Mouse (Mus musculus): ENCODE measurements around the gene 1700003F12Rik.

Gene 1700003F12Rik

DNA sequence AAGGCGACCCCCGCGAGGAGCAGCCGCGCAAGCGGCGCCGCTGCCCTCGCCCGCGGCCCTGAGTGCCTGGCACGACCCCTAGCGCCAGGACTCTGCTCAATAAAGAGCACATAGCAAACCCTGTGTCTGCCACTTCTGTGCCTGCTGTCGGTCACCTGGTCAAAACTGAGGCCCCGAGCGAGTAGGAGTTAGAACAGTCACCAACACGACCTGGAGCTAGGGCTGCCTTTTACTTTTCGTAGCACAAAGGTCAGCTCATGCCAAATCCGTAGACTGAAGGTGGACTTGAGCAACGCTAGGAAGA lies 3.0 kb downstream of the 1700003F12Rik start:
- no peak for DNase-seq

DNA sequence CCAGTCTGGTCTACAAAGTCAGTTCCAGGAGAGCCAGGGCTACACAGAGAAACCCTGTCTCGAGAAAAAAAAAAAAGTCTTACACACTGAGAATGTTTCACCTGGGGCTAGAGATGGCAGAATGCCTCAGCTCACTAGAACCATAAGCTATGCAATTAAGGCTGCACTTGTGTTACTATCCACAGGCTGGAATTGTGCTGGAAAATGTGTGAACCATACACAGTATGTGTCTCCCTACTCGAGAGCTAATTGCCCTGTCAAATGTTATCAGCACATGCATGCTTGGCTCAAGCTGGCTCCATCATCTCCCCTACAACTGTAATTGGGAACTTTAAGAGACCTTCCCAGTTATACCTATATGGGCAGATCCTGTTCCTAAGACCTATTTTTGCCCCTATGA lies 4.1 kb downstream of the 1700003F12Rik start:
- no peak for DNase-seq

DNA sequence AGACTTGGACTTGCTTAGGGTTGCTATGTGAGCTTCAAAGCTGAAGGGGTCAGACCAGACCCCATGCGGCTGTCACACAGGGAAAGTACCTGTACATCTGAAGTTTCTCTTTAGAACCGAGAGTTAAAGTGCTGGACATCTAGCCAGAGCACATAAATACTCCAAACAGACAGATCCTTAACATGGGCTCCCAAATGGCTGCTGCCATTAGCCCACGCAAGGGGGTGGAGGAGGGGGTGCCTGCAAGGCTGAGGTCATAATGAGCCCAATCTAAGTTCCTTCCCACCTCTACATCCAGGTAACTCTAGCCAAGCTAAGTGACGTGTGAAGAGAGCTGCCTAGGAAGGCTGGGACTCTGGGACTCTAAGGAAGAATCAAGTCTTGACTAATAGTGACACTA lies 4.6 kb downstream of the 1700003F12Rik start, which contains the start of gene Actl10:
TSS of gene Actl10 (plus strand) at position 301 of the 400 bp plus-strand sequence.
- no peak for DNase-seq

- DNase-seq = no peak
Measured at GRCm38 (mm10) chr2:154551927-154552326, 5.0 kb downstream of the 1700003F12Rik start.

- DNase-seq = peak; percentile 83
Measured at GRCm38 (mm10) chr2:154552424-154552907, 5.6 kb downstream of the 1700003F12Rik start.

DNA sequence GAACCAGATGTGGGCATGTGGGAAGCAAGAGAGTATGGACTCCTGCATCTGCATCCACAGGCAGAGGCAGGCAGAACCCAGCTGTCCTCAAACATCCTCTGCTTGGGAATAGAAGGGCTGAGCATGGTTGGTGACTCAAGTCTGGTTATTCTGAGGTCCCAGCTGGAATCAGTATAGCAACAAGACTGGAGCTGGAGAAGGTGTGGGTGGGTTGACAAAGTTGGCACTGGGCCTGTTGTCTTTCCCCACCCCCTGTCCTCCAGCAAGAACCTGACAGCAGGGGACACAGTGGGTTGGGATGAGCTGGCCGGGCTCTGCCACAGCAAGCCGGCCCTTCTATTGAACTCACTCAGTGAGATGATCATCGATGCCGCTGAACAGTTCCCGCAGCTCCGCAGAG lies 8.3 kb downstream of the 1700003F12Rik start:
- DNase-seq = no peak

DNA sequence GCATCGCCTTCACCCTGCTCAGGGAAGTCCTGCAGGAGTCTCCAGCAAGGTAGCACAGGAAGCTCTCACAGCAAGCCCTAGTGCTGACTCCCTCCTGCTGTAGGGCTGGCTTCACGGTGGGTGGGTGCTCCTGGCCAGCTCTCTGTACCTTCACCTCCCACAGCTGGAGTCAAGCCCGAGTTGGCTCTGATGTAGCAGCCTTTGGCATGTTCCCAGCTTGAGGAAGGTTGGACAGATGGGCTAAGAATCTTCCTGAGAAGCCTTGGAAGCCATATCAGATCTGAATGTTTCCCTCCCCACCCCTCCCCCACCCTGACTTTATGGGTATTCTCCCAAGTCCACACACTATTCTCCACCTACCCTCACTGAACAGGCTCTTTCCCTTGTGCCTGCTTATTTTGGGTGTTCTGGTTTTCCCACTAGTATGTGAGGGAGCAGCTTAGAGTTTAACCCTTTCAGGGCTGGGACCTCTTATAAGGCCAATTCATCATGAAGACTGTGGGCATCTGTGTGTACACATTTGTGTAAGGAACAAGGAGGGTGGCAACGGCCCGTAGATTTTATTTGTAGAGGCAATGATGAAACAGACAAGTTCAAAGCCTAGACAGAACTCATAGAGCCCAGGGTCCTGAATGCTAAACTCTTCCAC lies 10.4 kb downstream of the 1700003F12Rik start:
- DNase-seq = no peak

GRCm38 (mm10) chr2:154558264-154559039 lies 11.6 kb downstream of the 1700003F12Rik start, which contains the start of gene Necab3:
TSS of gene Necab3 (minus strand) at chr2:154558890.
- DNase-seq = peak; percentile 56

DNA sequence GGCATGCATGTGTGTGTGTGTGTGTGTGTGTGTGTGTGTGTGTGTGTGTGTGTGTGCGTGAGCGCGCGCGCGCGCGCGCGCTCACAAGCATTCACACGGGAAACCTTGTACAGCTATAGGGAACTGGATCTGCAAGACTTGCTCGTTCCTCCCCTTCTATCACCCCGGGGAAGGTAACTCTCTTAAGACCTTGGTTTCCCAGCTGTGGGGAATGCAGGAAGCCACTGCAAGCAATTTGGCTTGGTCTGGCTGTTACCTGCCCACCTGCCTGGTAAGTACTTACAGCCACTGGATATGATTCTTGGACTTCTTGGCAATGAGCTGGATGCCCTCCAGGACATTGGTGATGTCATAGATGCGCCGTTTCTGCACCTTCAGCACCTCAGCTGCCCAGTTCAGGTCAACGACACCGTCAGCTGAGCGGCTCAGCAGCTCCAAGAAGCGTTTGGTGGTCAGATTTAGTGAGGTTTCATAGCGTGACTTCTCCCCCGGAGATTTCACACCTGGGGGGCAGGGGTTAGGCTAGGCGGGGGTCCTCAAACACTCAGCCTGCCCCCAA lies 16.8 kb downstream of the 1700003F12Rik start:
- no peak for DNase-seq

DNA sequence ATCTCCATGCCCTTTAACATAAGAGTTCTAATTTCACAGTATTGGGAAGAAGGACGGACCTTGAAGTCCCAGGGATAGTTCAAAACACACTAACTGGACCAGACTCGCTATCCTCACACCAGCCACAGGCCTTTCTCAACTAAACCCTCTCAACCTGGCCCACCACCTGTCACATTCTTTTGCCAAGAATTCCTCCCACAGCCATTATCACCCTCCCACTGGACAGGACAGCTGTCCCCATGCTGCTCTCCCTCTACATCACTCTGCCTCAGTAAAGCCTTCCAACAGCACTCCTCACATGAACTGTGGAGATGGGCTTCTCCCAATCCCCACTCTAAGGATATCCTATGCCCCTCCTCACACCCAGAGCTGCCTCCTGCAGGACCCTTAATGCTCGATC lies 18.7 kb downstream of the 1700003F12Rik start:
- DNase-seq = peak; percentile 83

DNA sequence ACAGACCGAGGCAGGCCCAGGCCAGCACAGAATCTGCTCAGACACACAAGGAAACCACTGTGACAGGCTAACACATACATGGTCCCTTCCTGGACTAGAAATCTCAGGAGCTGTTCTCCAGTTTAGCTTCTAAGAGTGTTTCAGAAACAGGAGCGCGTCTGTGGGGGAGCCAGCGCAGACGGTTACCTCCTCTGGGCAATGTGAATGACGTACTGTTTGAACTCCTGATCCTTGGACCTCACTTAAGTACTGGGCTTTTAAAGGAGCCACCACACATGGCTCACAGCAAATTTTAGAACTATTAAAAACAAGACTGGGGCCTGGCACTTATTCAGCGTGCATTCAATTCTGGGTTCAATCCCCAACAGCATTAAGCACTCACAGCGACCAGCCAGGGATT lies 19.8 kb downstream of the 1700003F12Rik start:
- DNase-seq = no peak

GRCm38 (mm10) chr2:154567766-154568165 lies 20.9 kb downstream of the 1700003F12Rik start:
- no peak for DNase-seq

DNA sequence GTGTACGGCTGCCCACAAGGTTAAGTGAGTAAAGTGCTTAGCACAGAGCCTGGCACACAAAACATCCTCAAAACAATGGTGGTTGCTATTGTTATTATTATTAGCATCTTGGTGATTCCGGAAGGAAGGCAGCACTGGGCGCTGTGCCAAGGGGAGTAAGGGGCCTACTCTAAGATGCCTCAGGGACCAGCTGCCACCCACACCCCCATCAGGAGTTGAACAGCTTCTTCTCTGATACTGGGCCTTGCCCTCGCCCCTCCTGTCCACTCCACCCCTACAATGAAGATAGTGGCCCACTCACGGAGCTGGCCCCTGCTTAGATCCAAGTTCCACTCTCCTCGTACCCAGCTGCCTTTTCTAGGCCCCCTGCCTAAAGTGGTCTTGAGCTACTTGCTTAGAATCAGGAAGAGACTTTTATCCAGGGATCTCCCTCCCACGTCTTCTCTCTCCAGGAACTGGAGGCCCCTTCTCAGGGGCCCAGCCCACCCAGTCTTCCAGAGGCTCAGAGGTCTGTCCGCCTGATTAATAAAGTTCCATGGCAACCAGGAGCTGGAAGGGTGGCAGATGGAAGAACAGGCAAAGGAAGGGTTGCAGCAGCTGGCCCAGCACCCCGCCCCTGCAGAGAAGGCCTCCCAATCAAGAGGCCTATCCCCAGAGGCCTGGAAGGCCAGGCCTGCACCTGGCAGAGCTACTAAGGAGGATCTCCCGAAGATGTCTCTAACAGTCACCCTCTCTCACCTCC lies 21.6 kb downstream of the 1700003F12Rik start:
- DNase-seq = no peak

GRCm38 (mm10) chr2:154569071-154569748 lies 22.3 kb downstream of the 1700003F12Rik start:
- no peak for DNase-seq

DNA sequence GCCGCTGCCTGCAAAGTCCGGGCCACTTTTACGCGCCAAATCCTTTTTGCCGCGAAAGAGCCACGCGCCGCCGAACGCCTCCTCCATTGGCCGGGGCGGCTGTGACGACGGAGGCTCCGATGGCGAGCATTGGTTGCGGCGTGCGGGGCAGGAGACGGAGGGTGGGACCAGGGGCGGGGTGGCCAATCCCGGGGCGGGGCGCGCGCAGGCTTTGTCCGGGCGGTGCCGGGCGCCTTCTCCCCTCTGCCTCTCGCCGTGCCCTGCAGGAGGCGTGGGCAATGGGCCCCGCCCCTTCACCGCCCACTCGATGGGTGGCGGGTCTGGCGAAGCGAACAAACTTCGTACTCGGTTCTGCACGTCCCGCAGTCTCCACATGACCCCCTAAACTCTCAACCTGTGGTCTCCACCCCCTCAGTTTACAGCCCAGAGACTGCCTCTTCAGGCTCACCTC lies 23.0 kb downstream of the 1700003F12Rik start, which contains the start of gene E2f1:
TSS of gene E2f1 (minus strand) at position 57 of the 451 bp plus-strand sequence.
- peak; percentile 85 for DNase-seq

DNA sequence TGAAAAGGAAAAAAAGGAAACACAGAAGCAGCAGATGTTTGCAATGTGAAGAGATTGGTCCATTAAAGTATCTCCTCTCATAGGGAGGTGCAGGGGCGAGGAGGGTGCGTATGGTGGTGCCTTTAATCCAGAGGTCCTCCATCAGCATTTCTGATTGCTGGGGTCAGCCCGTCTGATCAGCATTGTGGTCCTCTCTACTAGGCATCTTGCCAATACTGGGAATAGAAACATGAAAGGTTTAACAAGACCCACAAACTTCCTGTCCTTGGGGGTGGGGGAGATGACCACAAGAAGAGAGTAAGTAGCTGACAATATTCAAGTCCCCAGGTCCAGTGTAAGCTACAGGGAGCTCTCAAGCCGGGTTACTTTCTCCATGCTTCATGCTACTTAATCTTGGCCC lies 23.8 kb downstream of the 1700003F12Rik start:
- DNase-seq = no peak

GRCm38 (mm10) chr2:154571266-154571665 lies 24.4 kb downstream of the 1700003F12Rik start:
- no peak for DNase-seq

- DNase-seq = no peak
Measured at GRCm38 (mm10) chr2:154571976-154572375, 25.1 kb downstream of the 1700003F12Rik start.

- no peak for DNase-seq
Measured at GRCm38 (mm10) chr2:154572996-154573395, 26.1 kb downstream of the 1700003F12Rik start.

DNA sequence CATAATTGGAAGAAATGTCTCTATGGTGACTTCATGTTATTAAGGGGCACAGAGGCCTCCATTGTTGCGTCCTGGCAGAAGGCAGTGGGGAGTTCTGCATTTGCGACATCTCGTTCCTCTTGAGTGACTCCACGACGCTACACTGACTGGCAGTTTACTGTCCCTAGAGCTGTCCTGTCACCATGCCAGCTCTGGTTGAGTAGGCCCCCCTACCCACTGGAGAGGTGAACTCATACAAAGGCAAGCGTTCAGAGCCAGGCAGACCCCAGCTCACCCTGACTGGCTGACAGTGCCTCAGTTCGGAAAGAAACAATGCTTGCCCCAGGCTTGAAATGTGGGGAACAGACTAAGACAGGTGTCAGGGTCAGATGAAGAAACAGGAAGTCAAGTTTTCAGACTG lies 27.4 kb downstream of the 1700003F12Rik start:
- no peak for DNase-seq

GRCm38 (mm10) chr2:154576876-154577743 lies 30.2 kb downstream of the 1700003F12Rik start:
- no peak for DNase-seq

DNA sequence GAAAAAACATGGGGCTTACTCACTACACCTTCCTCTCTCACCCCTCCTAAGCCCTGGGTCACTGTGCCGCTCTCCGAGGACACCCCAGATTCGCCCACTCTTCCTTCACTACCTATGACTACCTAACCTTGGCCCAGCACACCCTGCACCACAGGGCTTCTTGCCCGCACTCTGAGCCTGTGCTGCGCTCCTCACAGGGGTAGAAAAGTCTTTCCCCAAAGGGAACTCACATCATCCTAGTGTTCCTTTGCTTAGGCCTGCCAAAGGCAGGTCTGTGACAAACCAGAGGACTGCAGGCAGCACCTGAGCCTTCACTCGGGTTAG lies 30.8 kb downstream of the 1700003F12Rik start:
- no peak for DNase-seq

Data from cerebellum, adult 8-10 months (tissue).